Mouse (Mus musculus): ENCODE measurements around the gene Crk.

DNA sequence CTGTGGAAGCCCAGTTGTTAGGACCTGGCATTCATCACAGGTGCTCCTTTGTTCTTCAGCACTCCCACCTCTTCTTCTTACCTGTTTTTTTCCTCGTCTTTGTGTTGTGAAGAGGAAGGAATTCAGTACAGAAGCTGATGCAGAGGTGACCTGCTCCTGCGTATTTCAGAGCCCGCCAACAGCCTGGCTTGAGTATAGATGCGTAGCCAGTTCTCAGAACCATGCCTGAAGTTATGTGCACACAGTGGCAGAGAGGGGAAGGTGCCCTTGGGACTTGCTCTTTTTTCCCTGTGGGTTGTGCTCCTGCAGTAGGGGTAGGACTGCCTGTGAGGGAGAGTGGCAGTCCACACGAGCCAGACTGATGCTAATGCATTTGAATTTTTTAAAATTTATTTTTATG lies 14.5 kb downstream of the Crk start:
- TF ChIP-seq CTCF (IDR thresholded peaks at IDR 0.05; ENCODE audit: low read depth) = no peak
- TF ChIP-seq EP300 (IDR thresholded peaks at IDR 0.05; ENCODE audit: low read depth) = no peak

Measured in liver, embryonic 14.5 days (tissue).